ENCODE assay signal across 1 mouse cellular context in the genomic region with DNA sequence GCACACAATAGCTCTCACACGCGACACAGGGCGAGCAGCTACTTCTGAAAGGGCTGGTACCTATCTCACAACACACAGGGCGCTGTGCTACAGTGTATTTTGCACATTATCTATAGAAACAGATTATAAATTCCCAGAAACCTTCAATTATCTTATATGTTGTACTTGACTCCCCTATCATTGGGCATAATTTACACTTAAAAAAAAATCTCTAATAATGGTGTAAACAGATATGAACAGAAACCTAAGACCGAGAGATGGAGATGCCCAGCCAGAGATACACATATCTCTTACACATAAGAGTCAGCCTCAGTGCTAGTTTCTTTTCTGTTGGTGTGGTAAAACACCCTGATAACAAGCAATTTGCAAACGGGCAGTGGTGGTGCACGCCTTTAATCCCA.
TF ChIP-seq lines count a peak whose summit lies in the region.

No protein-coding gene starts in this region.

TF ChIP-seq in MEL, 35 proteins besides CTCF, POLR2A, EP300 and RAD21 (continued from another document):
- TF ChIP-seq ZNF384 (IDR thresholded peaks at IDR 0.05; ENCODE audit: low read depth, low read length) (no peak), MYC (IDR thresholded peaks at IDR 0.05; ENCODE audit: low read depth, low read length) (no peak), HCFC1 (IDR thresholded peaks at IDR 0.05; ENCODE audit: low read depth, low read length) (no peak), CHD1 (IDR thresholded peaks at IDR 0.05; ENCODE audit: low read depth, low read length) (no peak), NELFE (IDR thresholded peaks at IDR 0.05; ENCODE audit: low read depth, low read length) (no peak)
